Mouse (Mus musculus) lung, postnatal 25 days (tissue): ENCODE data around the gene Qser1.

ENCODE experiments used
- DNase-seq: peaks from one replicate; pipeline ENCODE4 v3.0.0; 2022; ENCODE audit warnings: low spot score

The Qser1 gene

GRCm38 (mm10) chr2:104736241-104736640, 80.3 kb downstream of the Qser1 start:
- no peak for DNase-seq

GRCm38 (mm10) chr2:104732562-104733256, 83.9 kb downstream of the Qser1 start:
- no peak for DNase-seq

- no peak for DNase-seq
These were observed 84.5 kb downstream of the Qser1 start for GRCm38 (mm10) chr2:104732033-104732444.

- DNase-seq: no peak
These were observed 89.2 kb downstream of the Qser1 start for GRCm38 (mm10) chr2:104727369-104727768.

GRCm38 (mm10) chr2:104722021-104722420, 94.5 kb downstream of the Qser1 start:
- no peak for DNase-seq

GRCm38 (mm10) chr2:104717827-104718226, 98.7 kb downstream of the Qser1 start:
- DNase-seq: no peak

GRCm38 (mm10) chr2:104717231-104717735, 99.3 kb downstream of the Qser1 start:
- DNase-seq: no peak

GRCm38 (mm10) chr2:104716279-104716678, 100.3 kb downstream of the Qser1 start, which contains the start of gene Pin1rt1:
TSS of gene Pin1rt1 (minus strand) at chr2:104716379.
- no peak for DNase-seq

GRCm38 (mm10) chr2:104714254-104714691, 102.3 kb downstream of the Qser1 start:
- DNase-seq: no peak

- DNase-seq: no peak
These were observed 104.1 kb downstream of the Qser1 start for GRCm38 (mm10) chr2:104712486-104712809.

GRCm38 (mm10) chr2:104711585-104712485, 104.7 kb downstream of the Qser1 start, which contains the start of gene Tcp11l1:
TSS of gene Tcp11l1 (minus strand) at chr2:104712169.
- peak; percentile 28 for DNase-seq

- DNase-seq: no peak
These were observed 105.7 kb downstream of the Qser1 start for GRCm38 (mm10) chr2:104710670-104711370.

- no peak for DNase-seq
These were observed 106.7 kb downstream of the Qser1 start for GRCm38 (mm10) chr2:104709786-104710337.
